Mouse (Mus musculus): ENCODE measurements around the gene Lss. TPM values are rescaled to one million over a fixed set of nuclear protein-coding genes. Genes with fewer than 3 reads are reported as not detected.

Gene Lss
- 1 to 10 TPM; 8.0 to 8.2 TPM for total RNA-seq (2021)

DNA sequence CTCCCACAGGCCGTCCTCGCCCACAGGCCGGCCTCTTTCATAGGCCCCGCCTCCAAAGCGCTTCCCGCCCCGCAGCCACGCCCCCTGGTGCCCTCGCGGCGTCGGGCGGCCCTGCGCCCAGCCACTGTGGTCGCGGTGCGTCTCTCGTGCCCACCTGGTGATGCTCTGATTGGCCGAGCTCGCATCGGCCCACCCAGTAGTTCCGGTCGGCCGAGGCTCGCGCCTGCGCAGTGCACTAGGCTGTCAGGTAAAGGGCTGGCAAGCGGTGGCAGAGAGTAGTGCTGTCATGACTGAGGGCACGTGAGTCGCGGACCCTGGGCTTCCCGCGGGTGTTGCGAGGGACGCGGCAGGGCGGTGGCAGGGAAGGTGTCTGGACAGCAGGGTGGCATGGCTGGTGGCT lies at the start of gene Lss:
Lss (plus strand) TSS at position 214 of the 400 bp plus-strand sequence.
- DNase-seq = peak; percentile 88 to 92
- intact Hi-C loops (cut with DNase I) = loop anchor here (5.0 kb wide), 1 partner anchor 206 kb away; no protein-coding TSS in a partner anchor

DNA sequence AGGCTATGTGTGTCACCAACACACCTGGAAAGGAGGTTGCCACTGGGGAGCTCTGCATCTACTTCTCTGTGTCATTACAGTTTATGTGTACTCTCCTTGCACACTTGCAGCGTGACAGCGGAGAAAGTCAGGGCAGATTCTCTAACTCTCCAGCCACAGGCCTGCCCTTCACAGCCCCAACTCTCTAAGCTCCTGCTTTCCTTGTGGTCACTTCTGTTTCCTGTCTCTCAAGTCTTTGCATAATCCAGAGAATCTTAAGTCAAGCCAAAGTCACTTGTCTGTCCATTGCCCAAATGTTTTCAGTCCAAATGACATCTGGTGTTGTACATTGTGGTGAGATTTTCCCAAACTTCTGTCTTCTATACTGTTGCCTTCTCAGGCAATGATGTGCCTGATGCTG lies 45.1 kb upstream of the Lss start:
- intact Hi-C loops (cut with DNase I) = no loop called here
- DNase-seq = no peak

GRCm38 (mm10) chr10:76488265-76488664 lies 43.1 kb upstream of the Lss start:
- no peak for DNase-seq
- intact Hi-C loops (cut with DNase I) = no loop called here

- intact Hi-C loops (cut with DNase I) = no loop called here
- no peak for DNase-seq
These were observed 42.2 kb upstream of the Lss start for GRCm38 (mm10) chr10:76489205-76489604.

DNA sequence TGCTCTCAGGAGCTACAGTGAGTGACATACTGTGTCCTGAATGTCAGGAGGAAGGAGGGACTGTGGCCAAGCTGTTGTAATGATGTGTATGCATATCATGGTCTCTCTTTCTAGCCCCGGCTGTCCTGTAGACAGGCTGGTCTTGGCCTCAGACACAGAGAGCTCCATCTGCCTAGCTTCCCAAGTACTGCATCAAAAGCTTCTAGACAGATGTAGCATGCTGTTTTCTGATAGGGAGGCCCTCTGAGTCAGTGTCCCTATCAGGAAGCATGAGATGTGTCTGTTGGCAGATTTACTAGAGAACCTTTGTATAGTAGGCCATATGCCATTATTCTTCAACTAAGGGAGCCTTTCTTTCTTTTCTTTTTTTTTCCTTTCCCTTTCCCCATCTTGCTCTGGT lies 37.9 kb upstream of the Lss start:
- no peak for DNase-seq
- intact Hi-C loops (cut with DNase I) = no loop called here

GRCm38 (mm10) chr10:76495501-76495900 lies 35.9 kb upstream of the Lss start:
- intact Hi-C loops (cut with DNase I) = no loop called here
- DNase-seq = no peak

- intact Hi-C loops (cut with DNase I) = no loop called here
- no peak for DNase-seq
These were observed 35.0 kb upstream of the Lss start for GRCm38 (mm10) chr10:76496366-76496765.

DNA sequence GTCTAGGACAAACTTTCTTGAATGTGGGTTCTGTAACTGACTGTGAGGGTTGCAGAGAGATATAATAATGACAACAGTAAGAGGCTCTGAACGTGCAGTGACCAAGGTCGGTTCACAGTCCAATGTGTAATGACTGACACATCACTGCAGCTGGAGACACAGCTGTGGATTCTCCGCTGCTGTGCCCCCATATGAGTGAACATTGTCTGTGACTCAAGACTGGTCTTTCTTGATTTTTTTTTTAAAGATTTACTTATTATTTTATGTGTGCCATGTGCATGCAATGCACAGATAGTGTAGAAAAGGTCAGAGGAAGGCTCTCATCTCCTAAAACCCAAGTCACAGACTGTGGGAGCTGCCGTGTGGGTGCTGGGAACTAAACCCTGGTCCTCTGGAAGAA lies 33.9 kb upstream of the Lss start:
- intact Hi-C loops (cut with DNase I) = no loop called here

DNA sequence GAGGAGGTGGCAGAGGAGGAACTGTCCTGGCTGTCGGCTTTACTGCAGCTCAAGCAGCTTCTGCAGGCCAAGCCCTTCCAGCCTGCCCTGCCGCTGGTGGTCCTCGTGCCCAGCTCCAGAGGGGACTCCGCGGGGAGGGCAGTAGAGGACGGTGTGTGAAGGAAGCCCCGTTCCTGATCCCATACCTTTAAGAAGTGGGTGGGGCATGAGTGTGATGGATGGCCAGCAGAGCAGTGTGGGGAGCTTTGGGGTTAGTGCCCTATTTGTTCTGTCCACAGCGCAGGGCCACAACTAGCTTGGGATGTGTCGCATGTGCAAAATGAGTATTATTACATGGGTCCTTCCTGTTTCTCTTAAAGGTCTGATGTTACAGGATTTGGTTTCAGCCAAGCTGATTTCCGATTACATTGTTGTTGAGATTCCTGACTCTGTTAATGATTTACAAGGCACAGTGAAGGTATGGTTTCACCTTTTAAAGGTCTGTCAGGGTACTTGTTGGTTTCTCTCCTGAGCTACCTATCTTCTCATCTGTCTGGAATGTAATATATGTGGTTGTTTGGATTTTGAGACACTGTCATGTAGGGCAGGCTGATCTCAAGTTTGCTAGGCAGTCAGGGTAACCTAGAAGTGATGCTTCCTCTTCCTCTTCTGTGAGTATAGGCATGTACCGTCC lies 27.0 kb upstream of the Lss start:
- intact Hi-C loops (cut with DNase I) = no loop called here
- no peak for DNase-seq

More for the DNA sequence above, 33.9 kb upstream of the Lss start:
- DNase-seq = no peak

DNA sequence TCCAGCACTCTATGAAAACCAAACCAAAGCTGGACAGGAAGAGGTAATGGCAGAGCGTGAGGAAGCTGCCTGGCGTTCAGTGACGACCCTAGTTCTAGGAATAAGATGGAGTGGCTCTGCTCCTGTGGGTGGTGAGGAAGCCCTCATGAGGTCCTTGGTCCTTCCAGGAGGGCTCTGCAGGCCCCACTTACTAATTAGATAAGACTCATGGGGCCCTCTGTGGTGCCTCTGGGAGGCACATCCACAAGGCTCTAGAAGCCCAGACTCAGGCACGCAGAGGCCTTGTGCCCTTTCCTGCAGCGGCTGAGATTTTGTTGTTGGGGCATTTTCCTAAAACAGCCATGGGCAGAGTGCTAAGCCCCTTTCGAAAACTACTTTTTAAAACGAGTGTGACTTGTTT lies 25.5 kb upstream of the Lss start:
- intact Hi-C loops (cut with DNase I) = no loop called here
- no peak for DNase-seq

GRCm38 (mm10) chr10:76512965-76513583 lies 18.3 kb upstream of the Lss start:
- intact Hi-C loops (cut with DNase I) = no loop called here
- DNase-seq = peak; percentile 66 to 83

DNA sequence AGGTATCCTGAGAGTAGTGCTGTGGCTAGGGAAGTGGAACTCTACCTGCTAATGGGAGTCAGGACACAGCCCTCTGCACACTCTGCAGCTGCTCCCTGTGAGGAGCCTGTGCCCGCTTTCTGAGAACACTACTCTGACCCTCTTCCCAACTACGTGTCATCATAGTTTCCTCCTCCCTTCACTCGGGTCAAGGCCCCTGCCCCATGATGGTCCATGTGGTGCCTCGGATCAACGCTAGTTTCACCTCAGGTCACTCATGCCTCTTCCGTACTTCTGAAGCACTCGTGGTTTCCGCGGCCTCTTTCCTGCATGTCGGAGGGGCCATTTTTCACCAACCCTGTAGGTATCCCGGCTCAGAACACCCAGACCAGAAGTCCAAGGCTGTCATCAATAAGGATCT lies 466 bp upstream of the Lss start:
- no peak for DNase-seq
- intact Hi-C loops (cut with DNase I) = loop anchor here (5.0 kb wide), 1 partner anchor 206 kb away; no protein-coding TSS in a partner anchor

- intact Hi-C loops (cut with DNase I) = loop anchor here (5.0 kb wide), 1 partner anchor 205 kb away; no protein-coding TSS in a partner anchor
- no peak for DNase-seq
These were observed 440 bp downstream of the Lss start for GRCm38 (mm10) chr10:76531828-76532227.

DNA sequence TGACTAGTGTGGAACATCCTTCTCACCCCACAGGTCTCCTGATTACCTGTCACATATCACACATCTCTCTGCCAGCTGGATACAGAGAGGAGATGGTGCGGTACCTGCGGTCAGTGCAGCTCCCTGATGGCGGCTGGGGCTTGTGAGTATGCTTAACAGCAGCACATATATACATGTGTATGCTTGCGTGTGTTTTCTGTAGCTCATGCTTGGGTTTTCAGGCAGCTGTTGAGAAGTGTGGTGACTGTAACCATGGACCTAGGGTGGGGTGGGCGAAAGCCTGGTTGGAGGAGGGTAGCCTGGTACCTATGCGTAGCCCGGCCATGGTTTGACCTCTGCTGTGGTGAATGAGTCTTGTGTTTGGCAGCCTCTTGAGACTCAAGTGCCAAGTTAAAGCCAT lies 4.1 kb downstream of the Lss start:
- DNase-seq = no peak

GRCm38 (mm10) chr10:76537619-76538018 lies 6.2 kb downstream of the Lss start:
- DNase-seq = no peak
- intact Hi-C loops (cut with DNase I) = no loop called here

More for the DNA sequence above, 4.1 kb downstream of the Lss start:
- intact Hi-C loops (cut with DNase I) = no loop called here

- DNase-seq = no peak
These were observed 10.1 kb downstream of the Lss start for GRCm38 (mm10) chr10:76541336-76542085.

DNA sequence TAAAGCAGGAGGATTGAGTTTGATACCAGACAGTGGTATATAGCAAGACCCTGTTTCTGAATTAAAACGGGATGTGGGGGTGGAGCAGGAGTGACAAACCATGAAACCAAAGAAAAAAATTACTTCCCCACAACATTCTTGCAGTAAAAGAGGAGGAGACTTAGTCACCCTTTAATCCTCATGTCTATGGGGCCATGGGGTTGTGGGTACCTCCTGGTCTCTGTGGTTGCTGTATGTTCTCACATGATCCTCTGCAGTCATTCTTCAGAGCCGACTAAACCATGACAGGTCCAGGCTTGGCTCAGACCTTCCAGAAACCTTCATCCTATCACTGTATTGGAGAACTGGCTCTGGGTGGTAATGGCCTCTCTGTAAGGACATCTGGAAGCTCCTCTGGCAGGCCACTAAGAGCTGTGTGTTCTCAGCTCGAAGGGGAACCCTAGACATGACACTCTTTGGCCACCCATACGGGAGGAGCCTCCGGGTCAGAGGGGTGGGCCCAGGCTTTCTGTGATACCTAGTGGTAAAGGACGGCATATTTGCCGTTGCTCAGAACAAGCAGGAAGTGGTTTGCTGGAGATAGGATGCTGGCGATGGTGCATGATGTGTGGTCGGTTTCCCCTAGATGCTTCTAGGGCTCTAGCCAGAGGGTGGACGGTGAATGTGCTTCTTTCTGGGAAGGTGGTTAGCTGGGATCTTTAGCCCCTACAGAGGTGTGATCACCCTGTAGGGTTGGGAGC lies 11.4 kb downstream of the Lss start:
- no peak for DNase-seq
- intact Hi-C loops (cut with DNase I) = no loop called here

More at GRCm38 (mm10) chr10:76541336-76542085, 10.1 kb downstream of the Lss start:
- intact Hi-C loops (cut with DNase I) = no loop called here

GRCm38 (mm10) chr10:76546566-76546965 lies 15.2 kb downstream of the Lss start:
- no peak for DNase-seq
- intact Hi-C loops (cut with DNase I) = no loop called here

DNA sequence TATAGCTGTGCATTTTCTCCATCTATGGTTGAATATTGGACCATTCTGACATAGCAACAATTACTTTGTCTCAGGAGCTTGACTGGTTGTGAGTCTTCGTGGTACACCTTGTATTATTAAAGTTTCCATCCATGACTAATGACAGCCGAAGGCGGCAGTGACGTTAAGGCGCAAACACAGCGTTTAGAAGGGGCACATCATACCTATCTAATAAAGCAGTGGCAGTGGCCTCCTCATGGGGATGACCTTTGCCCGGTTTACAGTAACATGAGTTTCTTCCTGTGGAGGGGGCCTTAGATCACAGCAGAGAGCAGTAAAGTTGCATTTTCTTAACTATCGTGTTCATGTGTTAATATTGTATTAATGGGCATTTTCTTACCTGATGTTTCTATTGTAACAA lies 16.8 kb downstream of the Lss start:
- intact Hi-C loops (cut with DNase I) = no loop called here
- no peak for DNase-seq

DNA sequence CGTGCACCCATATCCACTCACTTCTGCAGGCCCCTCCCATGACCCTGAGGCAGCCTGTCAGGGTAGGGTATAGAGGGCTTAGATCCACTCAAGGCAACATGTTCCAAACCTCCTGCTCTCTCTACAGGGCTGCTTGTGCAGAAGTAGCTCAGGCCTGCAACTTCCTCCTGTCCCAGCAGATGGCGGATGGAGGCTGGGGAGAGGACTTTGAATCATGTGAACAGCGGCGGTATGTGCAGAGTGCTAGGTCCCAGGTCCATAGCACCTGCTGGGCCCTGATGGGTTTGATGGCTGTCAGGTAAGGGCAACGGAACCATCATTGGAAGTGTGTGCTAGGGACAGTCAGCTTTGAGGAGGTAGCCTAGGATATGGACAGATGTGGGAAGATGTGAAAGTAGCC lies 19.1 kb downstream of the Lss start:
- peak in 1 of 2 experiments; percentile 5 for DNase-seq
- intact Hi-C loops (cut with DNase I) = loop anchor here (2.0 kb wide), 1 partner anchor 184 kb away; no protein-coding TSS in a partner anchor

GRCm38 (mm10) chr10:76551556-76551955 lies 20.2 kb downstream of the Lss start:
- intact Hi-C loops (cut with DNase I) = loop anchor here (2.0 kb wide), 1 partner anchor 183 kb away; no protein-coding TSS in a partner anchor

More at GRCm38 (mm10) chr10:76551556-76551955, 20.2 kb downstream of the Lss start:
- no peak for DNase-seq

Measured in heart, postnatal 36 days (tissue).